Mouse (Mus musculus): ENCODE measurements around the gene Rsl1d1. TPM values are rescaled to one million over a fixed set of nuclear protein-coding genes. Genes with fewer than 3 reads are reported as not detected.

The Rsl1d1 gene
- total RNA-seq (2021), result 10 to 100 TPM; 56.8 to 57.4 TPM

- DNase-seq, result peak; percentile 94
- intact Hi-C loops (cut with DNase I), result loop anchor here (1.0 to 10.0 kb wide), 3 partner anchors 27 to 212 kb away; partner anchors contain the start of genes Snx29 and Zc3h7a
Observed at GRCm38 (mm10) chr16:11202571-11203554, at the start of gene Rsl1d1. Gene Rsl1d1 (minus strand): TSS chr16:11203331.

- intact Hi-C loops (cut with DNase I), result no loop called here
Observed at GRCm38 (mm10) chr16:11247791-11248190, 44.7 kb upstream of the Rsl1d1 start.

GRCm38 (mm10) chr16:11245767-11246166, 42.6 kb upstream of the Rsl1d1 start:
- intact Hi-C loops (cut with DNase I), result no loop called here
- no peak for DNase-seq

More at GRCm38 (mm10) chr16:11247791-11248190, 44.7 kb upstream of the Rsl1d1 start:
- DNase-seq, result no peak

GRCm38 (mm10) chr16:11242401-11242800, 39.3 kb upstream of the Rsl1d1 start:
- no peak for DNase-seq
- intact Hi-C loops (cut with DNase I), result no loop called here

GRCm38 (mm10) chr16:11217801-11218200, 14.7 kb upstream of the Rsl1d1 start:
- no peak for DNase-seq

GRCm38 (mm10) chr16:11203600-11204390, 664 bp upstream of the Rsl1d1 start:
- intact Hi-C loops (cut with DNase I), result loop anchor here (1.0 to 10.0 kb wide), 3 partner anchors 27 to 211 kb away; partner anchors contain the start of genes Snx29 and Zc3h7a
- DNase-seq, result no peak

More at GRCm38 (mm10) chr16:11217801-11218200, 14.7 kb upstream of the Rsl1d1 start:
- intact Hi-C loops (cut with DNase I), result no loop called here

- intact Hi-C loops (cut with DNase I), result loop anchor here (5.0 to 10.0 kb wide), 2 partner anchors 120 to 213 kb away; partner anchors contain the start of gene Snx29
- no peak for DNase-seq
Observed at GRCm38 (mm10) chr16:11201740-11202394, 1.3 kb downstream of the Rsl1d1 start.

- intact Hi-C loops (cut with DNase I), result loop anchor here (5.0 to 10.0 kb wide), 2 partner anchors 122 to 215 kb away; partner anchors contain the start of gene Snx29
- no peak for DNase-seq
Observed at GRCm38 (mm10) chr16:11200247-11200646, 2.9 kb downstream of the Rsl1d1 start.

- DNase-seq, result no peak
- intact Hi-C loops (cut with DNase I), result no loop called here
Observed at GRCm38 (mm10) chr16:11198467-11198866, 4.7 kb downstream of the Rsl1d1 start.

- intact Hi-C loops (cut with DNase I), result no loop called here
Observed at GRCm38 (mm10) chr16:11197052-11197451, 6.1 kb downstream of the Rsl1d1 start.

GRCm38 (mm10) chr16:11193231-11193630, 9.9 kb downstream of the Rsl1d1 start:
- intact Hi-C loops (cut with DNase I), result no loop called here

More at GRCm38 (mm10) chr16:11197052-11197451, 6.1 kb downstream of the Rsl1d1 start:
- no peak for DNase-seq

GRCm38 (mm10) chr16:11190150-11190549, 13.0 kb downstream of the Rsl1d1 start:
- intact Hi-C loops (cut with DNase I), result no loop called here

More at GRCm38 (mm10) chr16:11193231-11193630, 9.9 kb downstream of the Rsl1d1 start:
- no peak for DNase-seq

GRCm38 (mm10) chr16:11177404-11177803, 25.7 kb downstream of the Rsl1d1 start:
- intact Hi-C loops (cut with DNase I), result loop anchor here (10.0 kb wide), 1 partner anchor 237 kb away; no protein-coding TSS in a partner anchor
- no peak for DNase-seq

More at GRCm38 (mm10) chr16:11190150-11190549, 13.0 kb downstream of the Rsl1d1 start:
- no peak for DNase-seq

GRCm38 (mm10) chr16:11176884-11177244, 26.3 kb downstream of the Rsl1d1 start:
- DNase-seq, result no peak
- intact Hi-C loops (cut with DNase I), result loop anchor here (1.0 to 10.0 kb wide), 2 partner anchors 26 to 238 kb away; partner anchors contain the start of gene Rsl1d1

GRCm38 (mm10) chr16:11176208-11176883, 26.8 kb downstream of the Rsl1d1 start, which contains the start of gene Zc3h7a:
Gene Zc3h7a (minus strand): TSS chr16:11176393.
- DNase-seq, result peak; percentile 94
- intact Hi-C loops (cut with DNase I), result loop anchor here (1.0 to 10.0 kb wide), 2 partner anchors 27 to 238 kb away; partner anchors contain the start of gene Rsl1d1

- peak; percentile 72 to 73 for DNase-seq
- intact Hi-C loops (cut with DNase I), result loop anchor here (1.0 to 10.0 kb wide), 4 partner anchors 28 to 239 kb away; partner anchors contain the start of genes Rsl1d1 and Txndc11
Observed at GRCm38 (mm10) chr16:11175489-11176207, 27.5 kb downstream of the Rsl1d1 start.

- DNase-seq, result peak in 1 of 2 experiments; percentile 11
- intact Hi-C loops (cut with DNase I), result loop anchor here (2.0 to 10.0 kb wide), 3 partner anchors 40 to 240 kb away; partner anchors contain the start of gene Txndc11
Observed at GRCm38 (mm10) chr16:11175100-11175488, 28.0 kb downstream of the Rsl1d1 start.

GRCm38 (mm10) chr16:11174671-11175081, 28.5 kb downstream of the Rsl1d1 start:
- DNase-seq, result peak; percentile 58 to 78
- intact Hi-C loops (cut with DNase I), result loop anchor here (2.0 to 10.0 kb wide), 4 partner anchors 40 to 297 kb away; partner anchors contain the start of gene Txndc11

All from heart, postnatal 10 days (tissue).